Mouse (Mus musculus): Measurements from ENCODE around the gene Gm10721. TPM values are rescaled to one million over a fixed set of nuclear protein-coding genes. Genes with fewer than 3 reads are reported as not detected.
"Not testable (repeated sequence)": the region's sequence is repeated elsewhere in the genome, so short reads cannot be mapped to it uniquely, and the experiment has no call there.

Gene Gm10721
- total and polyA plus RNA-seq, 2 experiments from 2014 or later = not detected

DNA sequence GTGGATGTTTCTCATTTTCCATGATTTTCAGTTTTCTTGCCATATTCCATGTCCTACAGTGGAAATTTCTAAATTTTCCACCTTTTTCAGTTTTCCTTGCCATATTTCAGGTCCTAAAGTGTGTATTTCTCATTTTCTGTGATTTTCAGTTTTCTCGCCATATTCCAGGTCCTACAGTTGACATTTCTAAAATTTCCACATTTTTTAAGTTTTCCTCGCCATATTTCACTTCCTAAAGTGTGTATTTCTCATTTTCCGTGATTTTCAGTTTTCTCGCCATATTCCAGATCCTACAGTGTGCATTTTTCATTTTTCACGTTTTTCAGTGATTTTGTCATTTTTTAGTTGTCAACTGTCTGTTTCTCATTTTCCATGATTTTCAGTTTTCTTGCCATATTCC is 3.6 kb upstream of the Gm10721 start:
- not testable (repeated sequence) for H3K4me1 ChIP-seq (ENCODE audit: control insufficient read depth, insufficient read depth); H3K27ac ChIP-seq (ENCODE audit: low read depth)

DNA sequence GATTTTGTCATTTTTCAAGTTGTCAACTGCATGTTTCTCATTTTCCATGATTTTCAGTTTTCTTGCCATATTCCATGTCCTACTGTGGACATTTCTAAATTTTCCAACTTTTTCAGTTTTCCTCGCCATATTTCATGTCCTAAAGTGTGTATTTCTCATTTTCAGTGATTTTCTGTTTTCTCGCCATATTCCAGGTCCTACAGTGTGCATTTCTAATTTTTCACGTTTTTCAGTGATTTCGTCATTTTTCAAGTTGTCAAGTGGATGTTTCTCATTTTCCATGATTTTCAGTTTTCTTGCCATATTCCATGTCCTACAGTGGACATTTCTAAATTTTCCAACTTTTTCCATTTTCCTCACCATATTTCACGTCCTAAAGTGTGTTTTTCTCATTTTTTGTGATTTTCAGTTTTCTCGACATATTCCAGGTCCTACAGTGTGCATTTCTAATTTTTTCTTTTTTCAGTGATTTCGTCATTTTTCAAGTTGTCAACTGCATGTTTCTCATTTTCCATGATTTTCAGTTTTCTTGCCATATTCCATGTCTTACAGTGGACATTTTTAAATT is 802 bp upstream of the Gm10721 start:
- not testable (repeated sequence) for H3K4me2 ChIP-seq (ENCODE audit: low read depth, low read length); H3K36me3 ChIP-seq (replicated peaks; ENCODE audit: control insufficient read depth, insufficient read depth, low read length); ATAC-seq (ENCODE audit: insufficient read depth, low read depth); H3K4me3 ChIP-seq (ENCODE audit: low read depth, low read length); H3K27ac ChIP-seq (ENCODE audit: low read depth); H3K9me3 ChIP-seq (replicated peaks; ENCODE audit: control insufficient read depth, low read length); H3K4me1 ChIP-seq (ENCODE audit: control insufficient read depth, insufficient read depth); DNase-seq (ENCODE audit: low spot score); H3K9ac ChIP-seq (replicated peaks; ENCODE audit: low read depth, low read length); H3K27me3 ChIP-seq (ENCODE audit: control insufficient read depth, insufficient read depth, low read length)
- 92% methylated on average over 2 of the region's 7 CpGs for WGBS

More for the DNA sequence above, 3.6 kb upstream of the Gm10721 start:
- not testable (repeated sequence) for H3K36me3 ChIP-seq (replicated peaks; ENCODE audit: control insufficient read depth, insufficient read depth, low read length); DNase-seq (ENCODE audit: low spot score); H3K9ac ChIP-seq (replicated peaks; ENCODE audit: low read depth, low read length); H3K27me3 ChIP-seq (ENCODE audit: control insufficient read depth, insufficient read depth, low read length); H3K4me3 ChIP-seq (ENCODE audit: low read depth, low read length); H3K4me2 ChIP-seq (ENCODE audit: low read depth, low read length)
- peak; percentile 44 for ATAC-seq (ENCODE audit: insufficient read depth, low read depth)
- WGBS = no CpG with 5 or more reads among the region's 5 CpGs
- H3K9me3 ChIP-seq (replicated peaks; ENCODE audit: control insufficient read depth, low read length) = peaks cover 10% of the 10 kb centered on the region

DNA sequence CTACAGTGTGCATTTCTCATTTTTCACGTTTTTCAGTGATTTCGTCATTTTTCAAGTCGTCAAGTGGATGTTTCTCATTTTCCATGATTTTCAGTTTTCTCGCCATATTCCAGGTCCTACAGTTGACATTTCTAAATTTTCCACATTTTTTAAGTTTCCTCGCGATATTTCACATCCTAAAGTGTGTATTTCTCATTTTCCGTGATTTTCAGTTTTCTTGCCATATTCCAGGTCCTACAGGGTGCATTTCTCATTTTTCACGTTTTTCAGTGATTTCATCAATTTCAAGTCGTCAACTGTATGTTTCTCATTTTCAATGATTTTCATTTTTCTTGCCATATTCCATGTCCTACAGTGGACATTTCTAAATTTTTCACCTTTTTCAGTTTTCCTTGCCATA is 2.4 kb downstream of the Gm10721 start, which contains the start of gene Gm10720:
Gene Gm10720 (plus strand): TSS at position 301 of the 400 bp plus-strand sequence.
- H3K36me3 ChIP-seq (replicated peaks; ENCODE audit: control insufficient read depth, insufficient read depth, low read length); DNase-seq (ENCODE audit: low spot score); H3K9ac ChIP-seq (replicated peaks; ENCODE audit: low read depth, low read length); ATAC-seq (ENCODE audit: insufficient read depth, low read depth); H3K9me3 ChIP-seq (replicated peaks; ENCODE audit: control insufficient read depth, low read length); H3K27ac ChIP-seq (ENCODE audit: low read depth); H3K4me1 ChIP-seq (ENCODE audit: control insufficient read depth, insufficient read depth); H3K4me3 ChIP-seq (ENCODE audit: low read depth, low read length); H3K4me2 ChIP-seq (ENCODE audit: low read depth, low read length); H3K27me3 ChIP-seq (ENCODE audit: control insufficient read depth, insufficient read depth, low read length): not testable (repeated sequence)
- WGBS = 59% methylated on average over 4 of the region's 9 CpGs

DNA sequence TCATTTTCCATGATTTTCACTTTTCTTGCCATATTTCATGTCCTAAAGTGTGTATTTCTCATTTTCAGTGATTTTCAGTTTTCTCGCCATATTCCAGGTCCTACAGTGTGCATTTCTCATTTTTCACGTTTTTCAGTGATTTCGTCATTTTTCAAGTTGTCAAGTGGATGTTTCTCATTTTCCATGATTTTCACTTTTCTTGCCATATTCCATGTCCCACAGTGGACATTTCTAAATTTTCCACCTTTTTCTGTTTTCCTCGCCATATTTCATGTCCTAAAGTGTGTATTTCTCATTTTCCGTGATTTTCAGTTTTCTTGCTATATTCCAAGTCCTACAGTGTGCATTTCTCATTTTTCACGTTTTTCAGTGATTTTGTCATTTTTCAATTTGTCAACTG is 3.0 kb downstream of the Gm10721 start:
- not testable (repeated sequence) for H3K4me3 ChIP-seq (ENCODE audit: low read depth, low read length); H3K27me3 ChIP-seq (ENCODE audit: control insufficient read depth, insufficient read depth, low read length); H3K4me2 ChIP-seq (ENCODE audit: low read depth, low read length); H3K9me3 ChIP-seq (replicated peaks; ENCODE audit: control insufficient read depth, low read length); H3K9ac ChIP-seq (replicated peaks; ENCODE audit: low read depth, low read length); H3K27ac ChIP-seq (ENCODE audit: low read depth); DNase-seq (ENCODE audit: low spot score); H3K4me1 ChIP-seq (ENCODE audit: control insufficient read depth, insufficient read depth); H3K36me3 ChIP-seq (replicated peaks; ENCODE audit: control insufficient read depth, insufficient read depth, low read length); ATAC-seq (ENCODE audit: insufficient read depth, low read depth)
- 69% methylated on average over 4 of the region's 6 CpGs for whole genome bisulfite sequencing

DNA sequence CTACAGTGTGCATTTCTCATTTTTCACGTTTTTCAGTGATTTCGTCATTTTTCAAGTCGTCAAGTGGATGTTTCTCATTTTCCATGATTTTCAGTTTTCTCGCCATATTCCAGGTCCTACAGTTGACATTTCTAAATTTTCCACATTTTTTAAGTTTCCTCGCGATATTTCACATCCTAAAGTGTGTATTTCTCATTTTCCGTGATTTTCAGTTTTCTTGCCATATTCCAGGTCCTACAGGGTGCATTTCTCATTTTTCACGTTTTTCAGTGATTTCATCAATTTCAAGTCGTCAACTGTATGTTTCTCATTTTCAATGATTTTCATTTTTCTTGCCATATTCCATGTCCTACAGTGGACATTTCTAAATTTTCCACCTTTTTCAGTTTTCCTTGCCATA is 4.2 kb downstream of the Gm10721 start, which contains the start of gene Gm10719:
Gene Gm10719 (plus strand): TSS at position 301 of the 400 bp plus-strand sequence.
- DNase-seq (ENCODE audit: low spot score); H3K9ac ChIP-seq (replicated peaks; ENCODE audit: low read depth, low read length); H3K9me3 ChIP-seq (replicated peaks; ENCODE audit: control insufficient read depth, low read length); H3K4me1 ChIP-seq (ENCODE audit: control insufficient read depth, insufficient read depth); ATAC-seq (ENCODE audit: insufficient read depth, low read depth); H3K4me3 ChIP-seq (ENCODE audit: low read depth, low read length); H3K4me2 ChIP-seq (ENCODE audit: low read depth, low read length); H3K36me3 ChIP-seq (replicated peaks; ENCODE audit: control insufficient read depth, insufficient read depth, low read length); H3K27me3 ChIP-seq (ENCODE audit: control insufficient read depth, insufficient read depth, low read length); H3K27ac ChIP-seq (ENCODE audit: low read depth): not testable (repeated sequence)
- no CpG with 5 or more reads among the region's 9 CpGs for WGBS

DNA sequence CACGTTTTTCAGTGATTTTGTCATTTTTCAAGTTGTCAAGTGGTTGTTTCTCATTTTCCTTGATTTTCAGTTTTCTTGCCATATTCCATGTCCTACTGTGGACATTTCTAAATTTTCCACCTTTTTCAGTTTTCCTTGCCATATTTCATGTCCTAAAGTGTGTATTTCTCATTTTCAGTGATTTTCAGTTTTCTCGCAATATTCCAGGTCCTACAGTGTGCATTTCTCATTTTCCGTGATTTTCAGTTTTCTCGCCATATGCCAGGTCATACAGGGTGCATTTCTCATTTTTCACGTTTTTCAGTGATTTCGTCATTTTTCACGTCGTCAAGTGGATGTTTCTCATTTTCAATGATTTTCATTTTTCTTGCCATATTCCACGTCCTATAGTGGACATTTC is 6.0 kb downstream of the Gm10721 start:
- not testable (repeated sequence) for H3K4me2 ChIP-seq (ENCODE audit: low read depth, low read length); DNase-seq (ENCODE audit: low spot score); ATAC-seq (ENCODE audit: insufficient read depth, low read depth); H3K9me3 ChIP-seq (replicated peaks; ENCODE audit: control insufficient read depth, low read length); H3K27me3 ChIP-seq (ENCODE audit: control insufficient read depth, insufficient read depth, low read length); H3K9ac ChIP-seq (replicated peaks; ENCODE audit: low read depth, low read length); H3K4me1 ChIP-seq (ENCODE audit: control insufficient read depth, insufficient read depth); H3K36me3 ChIP-seq (replicated peaks; ENCODE audit: control insufficient read depth, insufficient read depth, low read length); H3K4me3 ChIP-seq (ENCODE audit: low read depth, low read length); H3K27ac ChIP-seq (ENCODE audit: low read depth)
- WGBS = 68% methylated on average over 9 of the region's 9 CpGs

DNA sequence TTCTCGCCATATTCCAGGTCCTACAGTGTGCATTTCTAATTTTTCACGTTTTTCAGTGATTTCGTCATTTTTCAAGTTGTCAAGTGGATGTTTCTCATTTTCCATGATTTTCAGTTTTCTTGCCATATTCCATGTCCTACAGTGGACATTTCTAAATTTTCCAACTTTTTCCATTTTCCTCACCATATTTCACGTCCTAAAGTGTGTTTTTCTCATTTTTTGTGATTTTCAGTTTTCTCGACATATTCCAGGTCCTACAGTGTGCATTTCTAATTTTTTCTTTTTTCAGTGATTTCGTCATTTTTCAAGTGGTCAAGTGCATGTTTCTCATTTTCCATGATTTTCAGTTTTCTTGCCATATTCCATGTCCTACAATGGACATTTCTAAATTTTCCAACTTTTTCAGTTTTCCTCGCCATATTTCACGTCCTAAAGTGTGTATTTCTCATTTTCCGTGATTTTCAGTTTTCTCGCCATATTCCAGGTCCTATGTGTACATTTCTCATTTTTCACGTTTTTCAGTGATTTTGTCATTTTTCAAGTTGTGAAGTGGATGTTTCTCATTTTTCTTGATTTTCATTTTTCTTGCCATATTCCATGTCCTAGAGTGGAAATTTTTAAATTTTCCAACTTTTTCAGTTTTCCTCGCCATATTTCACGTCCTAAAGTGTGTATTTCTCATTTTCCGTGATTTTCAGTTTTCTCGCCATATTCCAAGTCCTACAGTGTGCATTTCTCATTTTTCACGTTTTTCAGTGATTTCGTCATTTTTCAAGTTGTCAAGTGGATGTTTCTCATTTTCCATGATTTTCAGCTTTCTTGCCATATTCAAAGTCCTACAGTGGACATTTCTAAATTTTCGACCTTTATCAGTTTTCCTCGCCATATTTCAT is 7.1 kb downstream of the Gm10721 start:
- not testable (repeated sequence) for H3K27ac ChIP-seq (ENCODE audit: low read depth); DNase-seq (ENCODE audit: low spot score); H3K36me3 ChIP-seq (replicated peaks; ENCODE audit: control insufficient read depth, insufficient read depth, low read length); H3K9me3 ChIP-seq (replicated peaks; ENCODE audit: control insufficient read depth, low read length); ATAC-seq (ENCODE audit: insufficient read depth, low read depth); H3K27me3 ChIP-seq (ENCODE audit: control insufficient read depth, insufficient read depth, low read length); H3K4me1 ChIP-seq (ENCODE audit: control insufficient read depth, insufficient read depth); H3K9ac ChIP-seq (replicated peaks; ENCODE audit: low read depth, low read length); H3K4me2 ChIP-seq (ENCODE audit: low read depth, low read length); H3K4me3 ChIP-seq (ENCODE audit: low read depth, low read length)
- 74% methylated on average over 11 of the region's 19 CpGs for WGBS

DNA sequence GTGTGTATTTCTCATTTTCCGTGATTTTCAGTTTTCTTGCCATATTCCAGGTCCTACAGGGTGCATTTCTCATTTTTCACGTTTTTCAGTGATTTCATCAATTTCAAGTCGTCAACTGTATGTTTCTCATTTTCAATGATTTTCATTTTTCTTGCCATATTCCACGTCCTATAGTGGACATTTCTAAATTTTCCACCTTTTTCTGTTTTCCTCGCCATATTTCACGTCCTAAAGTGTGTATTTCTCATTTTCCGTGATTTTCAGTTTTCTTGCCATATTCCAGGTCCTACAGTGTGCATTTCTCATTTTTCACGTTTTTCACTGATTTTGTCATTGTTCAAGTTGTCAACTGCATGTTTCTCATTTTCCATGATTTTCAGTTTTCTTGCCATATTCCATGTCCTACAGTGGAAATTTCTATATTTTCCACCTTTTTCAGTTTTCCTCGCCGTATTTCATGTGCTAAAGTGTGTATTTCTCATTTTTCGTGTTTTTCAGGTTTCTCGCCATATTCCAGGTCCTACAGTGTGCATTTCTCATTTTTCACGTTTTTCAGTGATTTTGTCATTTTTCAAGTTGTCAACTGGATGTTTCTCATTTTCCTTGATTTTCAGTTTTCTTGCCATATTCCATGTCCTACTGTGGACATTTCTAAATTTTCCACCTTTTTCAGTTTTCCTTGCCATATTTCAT is 9.5 kb downstream of the Gm10721 start:
- not testable (repeated sequence) for H3K4me2 ChIP-seq (ENCODE audit: low read depth, low read length); DNase-seq (ENCODE audit: low spot score); H3K4me3 ChIP-seq (ENCODE audit: low read depth, low read length); ATAC-seq (ENCODE audit: insufficient read depth, low read depth); H3K36me3 ChIP-seq (replicated peaks; ENCODE audit: control insufficient read depth, insufficient read depth, low read length); H3K27me3 ChIP-seq (ENCODE audit: control insufficient read depth, insufficient read depth, low read length); H3K27ac ChIP-seq (ENCODE audit: low read depth); H3K9ac ChIP-seq (replicated peaks; ENCODE audit: low read depth, low read length); H3K9me3 ChIP-seq (replicated peaks; ENCODE audit: control insufficient read depth, low read length); H3K4me1 ChIP-seq (ENCODE audit: control insufficient read depth, insufficient read depth)
- whole genome bisulfite sequencing = 69% methylated on average over 9 of the region's 13 CpGs
